Mouse (Mus musculus): ENCODE results near the gene Arhgef3. TPM values are rescaled to one million over a fixed set of nuclear protein-coding genes. Genes with fewer than 3 reads are reported as not detected.
A peak's percentile ranks its signal among the peaks of the same experiment; 100 is the strongest.

The Arhgef3 gene
- polyA plus RNA-seq, 1 experiment from 2014 or later = 15.6 TPM

DNA sequence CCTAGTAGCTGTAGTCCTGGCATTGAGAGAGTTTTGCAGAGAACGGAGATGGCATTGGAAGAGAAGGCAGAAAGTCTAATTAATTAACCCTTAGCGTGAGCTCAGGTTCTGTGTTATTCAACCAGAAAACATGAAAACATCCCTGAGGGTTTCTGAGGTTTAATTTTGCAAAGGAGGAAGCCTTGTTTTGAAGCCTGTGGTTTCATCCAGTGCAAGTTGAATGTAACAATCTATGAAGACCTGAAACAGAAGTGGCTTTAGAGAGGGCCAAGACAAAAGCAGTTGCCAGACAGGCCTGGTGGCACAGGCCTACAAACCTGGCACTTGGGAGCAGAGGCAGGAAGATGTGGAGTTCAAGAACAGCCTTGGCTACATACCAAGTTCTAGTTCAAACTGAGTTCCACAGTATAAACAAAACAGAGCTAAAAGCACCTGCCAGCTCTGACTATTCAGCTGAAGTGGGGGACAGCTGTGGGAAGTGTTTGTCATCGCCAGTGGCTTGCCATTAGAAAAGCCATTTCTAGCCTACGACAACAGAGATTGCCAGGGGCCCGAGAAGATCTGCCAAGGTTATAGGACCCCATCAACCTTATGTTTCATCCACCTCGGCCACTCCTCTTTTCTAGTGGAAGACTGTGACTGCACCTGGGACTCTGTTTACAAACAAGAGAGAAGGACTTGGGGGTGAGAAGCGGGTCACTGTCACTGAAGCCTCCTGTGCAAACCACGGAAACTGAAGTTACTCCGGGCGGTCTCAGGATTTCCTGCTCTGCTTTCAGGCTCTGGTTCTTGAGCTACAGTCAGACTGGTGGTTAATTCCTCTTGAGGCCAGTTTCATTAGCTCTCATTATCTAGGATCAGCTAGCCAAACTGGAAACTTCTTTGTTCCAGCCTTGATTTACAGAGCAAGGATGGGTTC is 287.9 kb downstream of the Arhgef3 start:
- no peak overlapping the region for H3K4me3 ChIP-seq (ENCODE audit: low read depth, low read length)
- no peak overlapping the region for H3K4me2 ChIP-seq (ENCODE audit: low read length)
- no peak for DNase-seq (ENCODE audit: low spot score)
- 0 out of 2 replicates have a peak, but pooled peaks cover 3% of the 10 kb centered on the region for H3K36me3 ChIP-seq (ENCODE audit: control insufficient read depth, insufficient read depth, low read length)
- no peaks in the 10 kb centered on the region for H3K27me3 ChIP-seq (replicated peaks; ENCODE audit: control insufficient read depth, insufficient read depth, low read length)
- H3K9ac ChIP-seq (ENCODE audit: low read length) = no peak overlapping the region
- no peak for ATAC-seq (replicated peaks; ENCODE audit: low FRiP score, low TSS enrichment, low read depth)
- no peak overlapping the region for H3K27ac ChIP-seq (ENCODE audit: low read depth)
- 71% methylated on average over 10 of the region's 10 CpGs for WGBS
- no peaks in the 10 kb centered on the region for H3K4me1 ChIP-seq (replicated peaks; ENCODE audit: control insufficient read depth, insufficient read depth, low read length)
- no peaks in the 10 kb centered on the region for H3K9me3 ChIP-seq (ENCODE audit: control insufficient read depth, low read length)

DNA sequence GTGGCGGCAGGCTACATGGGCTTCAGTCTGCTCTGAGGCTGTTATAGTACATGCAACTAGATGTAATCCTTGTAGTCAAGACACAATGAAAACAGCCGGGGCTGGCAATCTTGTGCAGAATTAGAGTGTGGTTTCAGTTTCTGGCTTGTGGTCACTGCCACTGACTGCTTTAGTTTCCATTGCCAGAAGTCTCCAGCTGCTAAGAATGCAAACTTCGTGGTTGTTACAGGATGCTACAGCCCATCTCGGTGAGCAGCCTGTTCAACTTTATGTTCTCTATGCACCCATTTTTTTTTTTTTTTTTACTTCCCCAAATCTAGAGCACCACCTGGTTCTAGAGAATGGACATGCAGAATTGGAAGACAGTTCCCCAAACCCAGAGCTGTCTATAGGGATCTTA is 290.8 kb downstream of the Arhgef3 start:
- no peak overlapping the region for H3K4me2 ChIP-seq (ENCODE audit: low read length)
- WGBS = 90% methylated on average over 4 of the region's 4 CpGs

DNA sequence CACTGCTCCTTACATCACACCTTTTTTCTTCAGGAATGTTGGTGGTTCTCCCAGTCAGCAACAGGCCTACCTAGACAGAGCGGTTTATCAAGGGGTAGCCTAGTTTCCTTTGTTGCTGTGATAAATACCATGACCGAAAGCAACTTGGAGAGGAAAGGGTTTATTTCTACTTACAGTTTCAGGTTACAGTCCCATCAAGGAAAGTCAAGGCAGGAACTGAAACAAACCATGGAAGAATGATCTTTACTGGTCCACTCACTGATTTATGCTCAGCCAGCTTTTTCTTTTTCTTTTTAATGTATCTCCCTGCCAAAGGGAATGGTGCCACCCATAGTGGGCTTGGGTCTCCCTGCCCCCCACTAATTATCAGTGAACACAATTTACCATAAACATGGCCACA is 291.2 kb downstream of the Arhgef3 start:
- Histone ChIP-seq H3K9ac (ENCODE audit: low read length) (no peak overlapping the region), H3K4me2 (ENCODE audit: low read length) (no peak overlapping the region), H3K9me3 (ENCODE audit: control insufficient read depth, low read length) (no peaks in the 10 kb centered on the region), H3K27ac (ENCODE audit: low read depth) (no peak overlapping the region), H3K36me3 (ENCODE audit: control insufficient read depth, insufficient read depth, low read length) (no peaks in the 10 kb centered on the region), H3K27me3 (replicated peaks; ENCODE audit: control insufficient read depth, insufficient read depth, low read length) (no peaks in the 10 kb centered on the region), H3K4me1 (replicated peaks; ENCODE audit: control insufficient read depth, insufficient read depth, low read length) (no peaks in the 10 kb centered on the region), H3K4me3 (ENCODE audit: low read depth, low read length) (no peak overlapping the region)
- no peak for ATAC-seq (replicated peaks; ENCODE audit: low FRiP score, low TSS enrichment, low read depth)
- no peak for DNase-seq (ENCODE audit: low spot score)
- WGBS = 95% methylated on average over 2 of the region's 2 CpGs

More for the DNA sequence above, 290.8 kb downstream of the Arhgef3 start:
- no peak overlapping the region for H3K27ac ChIP-seq (ENCODE audit: low read depth)
- 0 out of 2 replicates have a peak, but pooled peaks cover 3% of the 10 kb centered on the region for H3K36me3 ChIP-seq (ENCODE audit: control insufficient read depth, insufficient read depth, low read length)
- no peak for ATAC-seq (replicated peaks; ENCODE audit: low FRiP score, low TSS enrichment, low read depth)
- H3K4me1 ChIP-seq (replicated peaks; ENCODE audit: control insufficient read depth, insufficient read depth, low read length) = no peaks in the 10 kb centered on the region
- H3K4me3 ChIP-seq (ENCODE audit: low read depth, low read length) = no peak overlapping the region
- no peaks in the 10 kb centered on the region for H3K27me3 ChIP-seq (replicated peaks; ENCODE audit: control insufficient read depth, insufficient read depth, low read length)
- H3K9ac ChIP-seq (ENCODE audit: low read length) = no peak overlapping the region
- DNase-seq (ENCODE audit: low spot score) = no peak
- no peaks in the 10 kb centered on the region for H3K9me3 ChIP-seq (ENCODE audit: control insufficient read depth, low read length)

DNA sequence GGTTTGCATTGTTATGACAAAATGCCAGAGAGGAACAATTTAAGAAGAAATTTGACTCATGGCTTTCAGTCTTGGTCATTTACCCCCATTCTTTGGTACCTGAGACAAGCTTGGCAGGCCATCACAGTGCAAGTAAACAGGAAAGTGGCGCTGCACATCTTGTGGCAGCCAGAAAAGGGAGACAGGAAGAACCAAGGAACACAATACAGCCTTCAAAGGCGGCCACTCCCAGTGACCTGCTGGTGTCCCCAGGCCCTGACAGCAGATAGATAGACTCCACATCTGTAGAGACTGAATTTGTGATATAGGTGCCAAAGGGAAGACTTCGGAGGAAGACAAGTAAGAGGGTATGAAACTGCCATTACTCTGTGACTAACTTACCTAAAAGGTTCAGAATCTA is 293.5 kb downstream of the Arhgef3 start:
- Histone ChIP-seq H3K36me3 (ENCODE audit: control insufficient read depth, insufficient read depth, low read length) (no peaks in the 10 kb centered on the region), H3K4me1 (replicated peaks; ENCODE audit: control insufficient read depth, insufficient read depth, low read length) (no peaks in the 10 kb centered on the region), H3K9ac (ENCODE audit: low read length) (no peak overlapping the region), H3K4me3 (ENCODE audit: low read depth, low read length) (no peak overlapping the region), H3K27ac (ENCODE audit: low read depth) (no peak overlapping the region), H3K4me2 (ENCODE audit: low read length) (no peak overlapping the region), H3K9me3 (ENCODE audit: control insufficient read depth, low read length) (no peaks in the 10 kb centered on the region), H3K27me3 (replicated peaks; ENCODE audit: control insufficient read depth, insufficient read depth, low read length) (no peaks in the 10 kb centered on the region)
- 87% methylated on average over 3 of the region's 3 CpGs for WGBS
- no peak for DNase-seq (ENCODE audit: low spot score)
- ATAC-seq (replicated peaks; ENCODE audit: low FRiP score, low TSS enrichment, low read depth) = no peak

DNA sequence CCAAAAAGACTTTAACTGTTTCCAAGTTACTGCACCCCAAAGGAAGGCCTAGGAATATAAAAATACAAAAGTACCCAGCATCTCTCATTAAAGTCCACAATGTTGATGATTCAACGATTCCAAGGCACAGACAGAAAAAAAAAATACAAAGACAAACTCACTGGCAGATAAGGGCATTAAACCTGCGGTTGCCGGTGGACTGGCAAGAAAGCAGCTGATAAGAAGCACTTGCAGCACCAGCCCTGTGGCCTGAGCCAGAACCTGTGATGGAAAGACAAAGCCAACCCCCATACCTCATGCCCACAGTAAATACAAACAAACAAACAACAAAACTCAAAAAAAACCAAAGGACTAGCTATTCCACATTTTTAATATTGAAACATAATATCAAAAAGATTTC is 295.0 kb downstream of the Arhgef3 start:
- Histone ChIP-seq H3K9ac (ENCODE audit: low read length) (no peak overlapping the region), H3K27me3 (replicated peaks; ENCODE audit: control insufficient read depth, insufficient read depth, low read length) (no peaks in the 10 kb centered on the region), H3K9me3 (ENCODE audit: control insufficient read depth, low read length) (no peaks in the 10 kb centered on the region), H3K36me3 (ENCODE audit: control insufficient read depth, insufficient read depth, low read length) (no peaks in the 10 kb centered on the region), H3K4me3 (ENCODE audit: low read depth, low read length) (no peak overlapping the region), H3K27ac (ENCODE audit: low read depth) (no peak overlapping the region), H3K4me2 (ENCODE audit: low read length) (no peak overlapping the region), H3K4me1 (replicated peaks; ENCODE audit: control insufficient read depth, insufficient read depth, low read length) (no peaks in the 10 kb centered on the region)
- DNase-seq (ENCODE audit: low spot score) (no peak), ATAC-seq (replicated peaks; ENCODE audit: low FRiP score, low TSS enrichment, low read depth) (no peak)
- WGBS = 68% methylated on average over 3 of the region's 3 CpGs

DNA sequence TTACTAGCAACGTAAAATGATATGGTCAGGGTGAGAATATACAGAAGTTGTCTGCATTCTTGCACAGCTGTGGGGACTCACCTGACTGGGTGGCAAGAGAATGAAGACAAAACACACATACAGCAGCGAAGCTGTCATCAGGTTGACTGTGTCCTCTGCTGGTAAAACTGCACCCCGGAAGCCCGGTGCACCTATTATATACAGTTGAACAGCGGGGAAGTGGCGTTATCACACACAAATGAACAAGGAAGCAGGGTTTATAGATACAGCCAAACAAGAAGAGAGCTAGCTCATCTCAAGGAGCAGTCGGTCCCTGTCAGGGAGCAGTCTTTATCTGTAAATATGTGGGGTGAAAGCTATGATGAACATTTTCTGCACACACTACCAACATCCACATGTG is 296.8 kb downstream of the Arhgef3 start:
- 78% methylated on average over 7 of the region's 7 CpGs for WGBS
- Histone ChIP-seq H3K27me3 (replicated peaks; ENCODE audit: control insufficient read depth, insufficient read depth, low read length) (no peaks in the 10 kb centered on the region), H3K4me2 (ENCODE audit: low read length) (no peak overlapping the region), H3K9ac (ENCODE audit: low read length) (no peak overlapping the region), H3K27ac (ENCODE audit: low read depth) (no peak overlapping the region), H3K4me3 (ENCODE audit: low read depth, low read length) (no peak overlapping the region), H3K36me3 (ENCODE audit: control insufficient read depth, insufficient read depth, low read length) (no peaks in the 10 kb centered on the region), H3K4me1 (replicated peaks; ENCODE audit: control insufficient read depth, insufficient read depth, low read length) (no peaks in the 10 kb centered on the region), H3K9me3 (ENCODE audit: control insufficient read depth, low read length) (no peaks in the 10 kb centered on the region)
- no peak for ATAC-seq (replicated peaks; ENCODE audit: low FRiP score, low TSS enrichment, low read depth)
- no peak for DNase-seq (ENCODE audit: low spot score)

DNA sequence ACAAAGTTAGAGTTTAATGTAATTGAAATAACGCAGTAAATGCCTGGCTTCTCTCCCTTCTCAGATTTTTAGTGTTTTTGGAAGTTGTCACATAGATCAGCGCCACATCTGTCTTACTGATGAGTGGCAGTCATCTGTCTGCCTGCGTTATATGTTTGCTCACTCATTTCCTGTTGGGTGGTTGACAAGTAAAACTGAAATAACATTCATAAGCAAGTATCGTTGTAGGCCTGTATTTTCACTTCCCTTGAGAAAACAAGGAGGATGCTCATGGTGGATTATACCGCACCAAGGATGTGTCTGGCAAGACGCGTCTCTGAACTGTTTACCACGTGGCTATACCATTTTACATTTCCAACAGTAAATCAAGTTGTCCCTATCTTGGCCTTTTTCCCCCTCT is 298.0 kb downstream of the Arhgef3 start:
- WGBS = 75% methylated on average over 8 of the region's 8 CpGs
- no peak for ATAC-seq (replicated peaks; ENCODE audit: low FRiP score, low TSS enrichment, low read depth)
- Histone ChIP-seq H3K27me3 (replicated peaks; ENCODE audit: control insufficient read depth, insufficient read depth, low read length) (no peaks in the 10 kb centered on the region), H3K27ac (ENCODE audit: low read depth) (no peak overlapping the region), H3K9me3 (ENCODE audit: control insufficient read depth, low read length) (no peaks in the 10 kb centered on the region), H3K4me3 (ENCODE audit: low read depth, low read length) (no peak overlapping the region), H3K4me1 (replicated peaks; ENCODE audit: control insufficient read depth, insufficient read depth, low read length) (no peaks in the 10 kb centered on the region), H3K9ac (ENCODE audit: low read length) (no peak overlapping the region), H3K36me3 (ENCODE audit: control insufficient read depth, insufficient read depth, low read length) (no peaks in the 10 kb centered on the region), H3K4me2 (ENCODE audit: low read length) (no peak overlapping the region)
- DNase-seq (ENCODE audit: low spot score) = no peak

DNA sequence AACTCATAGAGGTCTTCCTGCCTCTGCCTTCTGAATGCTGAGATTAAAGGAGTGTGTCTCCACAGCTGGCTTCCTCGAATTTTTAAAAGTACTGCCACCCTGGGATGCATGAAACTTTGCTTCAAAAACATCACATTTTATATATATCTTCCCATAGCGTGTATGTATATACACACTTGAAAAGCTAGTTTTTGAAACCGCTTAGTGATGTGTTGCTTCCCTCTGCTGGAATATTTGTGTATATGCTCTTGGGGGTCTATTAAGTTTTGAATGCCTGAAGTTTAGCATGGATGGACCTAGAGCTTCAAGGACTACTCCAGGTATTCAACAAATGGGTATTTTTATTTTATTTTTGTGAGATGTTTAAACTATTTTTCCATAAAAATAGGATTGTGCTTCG is 299.3 kb downstream of the Arhgef3 start:
- ATAC-seq (replicated peaks; ENCODE audit: low FRiP score, low TSS enrichment, low read depth) (no peak; the same call in 1 of the 2 replicates), DNase-seq (ENCODE audit: low spot score) (peak; percentile 54)
- 41% methylated on average over 4 of the region's 4 CpGs for WGBS
- Histone ChIP-seq H3K4me3 (ENCODE audit: low read depth, low read length) (no peak overlapping the region), H3K4me2 (ENCODE audit: low read length) (no peak overlapping the region), H3K27ac (ENCODE audit: low read depth) (no peak overlapping the region), H3K27me3 (replicated peaks; ENCODE audit: control insufficient read depth, insufficient read depth, low read length) (no peaks in the 10 kb centered on the region), H3K9me3 (ENCODE audit: control insufficient read depth, low read length) (no peaks in the 10 kb centered on the region), H3K9ac (ENCODE audit: low read length) (no peak overlapping the region), H3K36me3 (ENCODE audit: control insufficient read depth, insufficient read depth, low read length) (no peaks in the 10 kb centered on the region), H3K4me1 (replicated peaks; ENCODE audit: control insufficient read depth, insufficient read depth, low read length) (no peaks in the 10 kb centered on the region)

DNA sequence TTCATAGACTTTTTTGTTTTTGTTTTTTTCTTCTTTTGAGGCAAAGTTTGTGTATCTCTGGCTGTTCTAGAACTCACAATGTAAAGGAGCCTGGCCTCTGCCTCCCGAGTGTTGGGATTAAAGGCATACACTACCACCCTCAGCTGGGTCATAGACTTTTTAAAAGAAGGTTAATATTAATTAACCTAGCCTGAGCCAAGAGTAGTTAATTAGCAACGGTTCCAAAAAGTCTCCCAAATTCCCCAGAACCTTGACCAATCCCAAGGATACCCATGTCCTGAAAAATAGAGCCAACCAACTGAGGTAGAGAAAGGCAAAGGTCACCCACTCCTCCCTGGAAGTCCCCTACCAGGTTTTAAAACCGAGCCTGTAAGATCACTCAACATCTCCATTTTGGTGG is 306.1 kb downstream of the Arhgef3 start:
- Histone ChIP-seq H3K4me3 (ENCODE audit: low read depth, low read length) (no peak overlapping the region), H3K9ac (ENCODE audit: low read length) (no peak overlapping the region), H3K27me3 (replicated peaks; ENCODE audit: control insufficient read depth, insufficient read depth, low read length) (no peaks in the 10 kb centered on the region), H3K4me1 (replicated peaks; ENCODE audit: control insufficient read depth, insufficient read depth, low read length) (no peaks in the 10 kb centered on the region), H3K4me2 (ENCODE audit: low read length) (no peak overlapping the region), H3K27ac (ENCODE audit: low read depth) (no peak overlapping the region), H3K9me3 (ENCODE audit: control insufficient read depth, low read length) (no peaks in the 10 kb centered on the region), H3K36me3 (ENCODE audit: control insufficient read depth, insufficient read depth, low read length) (no peaks in the 10 kb centered on the region)
- ATAC-seq (replicated peaks; ENCODE audit: low FRiP score, low TSS enrichment, low read depth) (no peak), DNase-seq (ENCODE audit: low spot score) (no peak)
- 81% methylated on average over 3 of the region's 3 CpGs for WGBS

Data from intestine, embryonic 14.5 days (tissue).